Mouse (Mus musculus): ENCODE measurements around the gene Golga5. TPM values are rescaled to one million over a fixed set of nuclear protein-coding genes. Genes with fewer than 3 reads are reported as not detected.

Golga5 gene
- polyA plus RNA-seq, 1 experiment from 2014 or later = 33.2 TPM

- peak overlapping the region; percentile 74 for H3K27ac ChIP-seq (ENCODE audit: low read length)
These were observed 45.8 kb downstream of the Golga5 start for GRCm38 (mm10) chr12:102514751-102515150.

GRCm38 (mm10) chr12:102516151-102516550 is 47.2 kb downstream of the Golga5 start:
- no peaks in the 10 kb centered on the region for H3K36me3 ChIP-seq (ENCODE audit: control insufficient read depth, insufficient read depth)
- ATAC-seq = no peak
- WGBS = 88% methylated on average over 4 of the region's 4 CpGs
- H3K4me3 ChIP-seq (replicated peaks; ENCODE audit: low read length) = no peak overlapping the region
- H3K9me3 ChIP-seq (ENCODE audit: control insufficient read depth, low read length) = no peaks in the 10 kb centered on the region
- H3K9ac ChIP-seq (replicated peaks; ENCODE audit: low read depth, low read length) = no peak overlapping the region
- H3K4me1 ChIP-seq (replicated peaks; ENCODE audit: control insufficient read depth, insufficient read depth, low read length) = peaks cover 12% of the 10 kb centered on the region
- no peak overlapping the region for H3K4me2 ChIP-seq (ENCODE audit: low read length)
- H3K27me3 ChIP-seq (replicated peaks; ENCODE audit: control insufficient read depth, insufficient read depth, low read length) = no peaks in the 10 kb centered on the region
- H3K27ac ChIP-seq (ENCODE audit: low read length) = no peak overlapping the region

More at GRCm38 (mm10) chr12:102514751-102515150, 45.8 kb downstream of the Golga5 start:
- Histone ChIP-seq H3K4me3 (replicated peaks; ENCODE audit: low read length) (no peak overlapping the region), H3K4me2 (ENCODE audit: low read length) (no peak overlapping the region), H3K4me1 (replicated peaks; ENCODE audit: control insufficient read depth, insufficient read depth, low read length) (peaks cover 19% of the 10 kb centered on the region), H3K36me3 (ENCODE audit: control insufficient read depth, insufficient read depth) (no peaks in the 10 kb centered on the region), H3K9me3 (ENCODE audit: control insufficient read depth, low read length) (no peaks in the 10 kb centered on the region), H3K9ac (replicated peaks; ENCODE audit: low read depth, low read length) (no peak overlapping the region), H3K27me3 (replicated peaks; ENCODE audit: control insufficient read depth, insufficient read depth, low read length) (no peaks in the 10 kb centered on the region)
- 63% methylated on average over 6 of the region's 6 CpGs for WGBS
- ATAC-seq = 0 out of 2 replicates have a peak, but pooled peaks have one; percentile 25

GRCm38 (mm10) chr12:102517647-102518046 is 48.7 kb downstream of the Golga5 start:
- Histone ChIP-seq H3K9ac (replicated peaks; ENCODE audit: low read depth, low read length) (no peak overlapping the region), H3K9me3 (ENCODE audit: control insufficient read depth, low read length) (no peaks in the 10 kb centered on the region), H3K4me2 (ENCODE audit: low read length) (no peak overlapping the region), H3K27ac (ENCODE audit: low read length) (no peak overlapping the region), H3K4me1 (replicated peaks; ENCODE audit: control insufficient read depth, insufficient read depth, low read length) (peaks cover 12% of the 10 kb centered on the region), H3K4me3 (replicated peaks; ENCODE audit: low read length) (no peak overlapping the region), H3K36me3 (ENCODE audit: control insufficient read depth, insufficient read depth) (no peaks in the 10 kb centered on the region), H3K27me3 (replicated peaks; ENCODE audit: control insufficient read depth, insufficient read depth, low read length) (no peaks in the 10 kb centered on the region)
- ATAC-seq = no peak
- WGBS = 60% methylated on average over 13 of the region's 13 CpGs

GRCm38 (mm10) chr12:102519929-102520720 is 51.2 kb downstream of the Golga5 start:
- Histone ChIP-seq H3K36me3 (ENCODE audit: control insufficient read depth, insufficient read depth) (no peaks in the 10 kb centered on the region), H3K27me3 (replicated peaks; ENCODE audit: control insufficient read depth, insufficient read depth, low read length) (no peaks in the 10 kb centered on the region), H3K9me3 (ENCODE audit: control insufficient read depth, low read length) (no peaks in the 10 kb centered on the region), H3K4me2 (ENCODE audit: low read length) (no peak overlapping the region), H3K27ac (ENCODE audit: low read length) (no peak overlapping the region), H3K4me3 (replicated peaks; ENCODE audit: low read length) (no peak overlapping the region), H3K9ac (replicated peaks; ENCODE audit: low read depth, low read length) (no peak overlapping the region), H3K4me1 (replicated peaks; ENCODE audit: control insufficient read depth, insufficient read depth, low read length) (peaks cover 5% of the 10 kb centered on the region)
- 85% methylated on average over 12 of the region's 12 CpGs for WGBS
- no peak for ATAC-seq

- ATAC-seq = peak; percentile 67
These were observed 52.9 kb downstream of the Golga5 start for GRCm38 (mm10) chr12:102521777-102522319.

GRCm38 (mm10) chr12:102524216-102524615 is 55.3 kb downstream of the Golga5 start:
- peaks cover 5% of the 10 kb centered on the region for H3K4me1 ChIP-seq (replicated peaks; ENCODE audit: control insufficient read depth, insufficient read depth, low read length)
- H3K36me3 ChIP-seq (ENCODE audit: control insufficient read depth, insufficient read depth) = no peaks in the 10 kb centered on the region
- no peak overlapping the region for H3K4me2 ChIP-seq (ENCODE audit: low read length)
- no peaks in the 10 kb centered on the region for H3K9me3 ChIP-seq (ENCODE audit: control insufficient read depth, low read length)
- no peak overlapping the region for H3K4me3 ChIP-seq (replicated peaks; ENCODE audit: low read length)
- no peaks in the 10 kb centered on the region for H3K27me3 ChIP-seq (replicated peaks; ENCODE audit: control insufficient read depth, insufficient read depth, low read length)
- H3K27ac ChIP-seq (ENCODE audit: low read length) = no peak overlapping the region
- no peak overlapping the region for H3K9ac ChIP-seq (replicated peaks; ENCODE audit: low read depth, low read length)
- ATAC-seq = no peak
- 62% methylated on average over 3 of the region's 3 CpGs for WGBS

More at GRCm38 (mm10) chr12:102521777-102522319, 52.9 kb downstream of the Golga5 start:
- Histone ChIP-seq H3K4me1 (replicated peaks; ENCODE audit: control insufficient read depth, insufficient read depth, low read length) (peaks cover 5% of the 10 kb centered on the region), H3K36me3 (ENCODE audit: control insufficient read depth, insufficient read depth) (no peaks in the 10 kb centered on the region), H3K9me3 (ENCODE audit: control insufficient read depth, low read length) (no peaks in the 10 kb centered on the region), H3K27ac (ENCODE audit: low read length) (no peak overlapping the region), H3K4me3 (replicated peaks; ENCODE audit: low read length) (no peak overlapping the region), H3K9ac (replicated peaks; ENCODE audit: low read depth, low read length) (no peak overlapping the region), H3K4me2 (ENCODE audit: low read length) (no peak overlapping the region), H3K27me3 (replicated peaks; ENCODE audit: control insufficient read depth, insufficient read depth, low read length) (no peaks in the 10 kb centered on the region)
- WGBS = 16% methylated on average over 13 of the region's 13 CpGs

GRCm38 (mm10) chr12:102524760-102525159 is 55.8 kb downstream of the Golga5 start:
- Histone ChIP-seq H3K36me3 (ENCODE audit: control insufficient read depth, insufficient read depth) (no peaks in the 10 kb centered on the region), H3K9ac (replicated peaks; ENCODE audit: low read depth, low read length) (no peak overlapping the region), H3K4me3 (replicated peaks; ENCODE audit: low read length) (no peak overlapping the region), H3K9me3 (ENCODE audit: control insufficient read depth, low read length) (no peaks in the 10 kb centered on the region), H3K27me3 (replicated peaks; ENCODE audit: control insufficient read depth, insufficient read depth, low read length) (no peaks in the 10 kb centered on the region), H3K4me2 (ENCODE audit: low read length) (no peak overlapping the region), H3K27ac (ENCODE audit: low read length) (no peak overlapping the region), H3K4me1 (replicated peaks; ENCODE audit: control insufficient read depth, insufficient read depth, low read length) (peaks cover 5% of the 10 kb centered on the region)
- ATAC-seq = peak; percentile 50
- 25% methylated on average over 6 of the region's 6 CpGs for WGBS

- no peaks in the 10 kb centered on the region for H3K36me3 ChIP-seq (ENCODE audit: control insufficient read depth, insufficient read depth)
- H3K27ac ChIP-seq (ENCODE audit: low read length) = no peak overlapping the region
- H3K9me3 ChIP-seq (ENCODE audit: control insufficient read depth, low read length) = no peaks in the 10 kb centered on the region
- H3K4me3 ChIP-seq (replicated peaks; ENCODE audit: low read length) = no peak overlapping the region
- H3K4me2 ChIP-seq (ENCODE audit: low read length) = no peak overlapping the region
- ATAC-seq = no peak
- H3K4me1 ChIP-seq (replicated peaks; ENCODE audit: control insufficient read depth, insufficient read depth, low read length) = no peaks in the 10 kb centered on the region
- no peaks in the 10 kb centered on the region for H3K27me3 ChIP-seq (replicated peaks; ENCODE audit: control insufficient read depth, insufficient read depth, low read length)
- 69% methylated on average over 5 of the region's 5 CpGs for WGBS
- no peak overlapping the region for H3K9ac ChIP-seq (replicated peaks; ENCODE audit: low read depth, low read length)
These were observed 59.1 kb downstream of the Golga5 start for GRCm38 (mm10) chr12:102527989-102528388.

- no peaks in the 10 kb centered on the region for H3K27me3 ChIP-seq (replicated peaks; ENCODE audit: control insufficient read depth, insufficient read depth, low read length)
- H3K36me3 ChIP-seq (ENCODE audit: control insufficient read depth, insufficient read depth) = no peaks in the 10 kb centered on the region
- no peak overlapping the region for H3K4me2 ChIP-seq (ENCODE audit: low read length)
- ATAC-seq = no peak
- H3K4me1 ChIP-seq (replicated peaks; ENCODE audit: control insufficient read depth, insufficient read depth, low read length) = no peaks in the 10 kb centered on the region
- 30% methylated on average over 1 of the region's 1 CpGs for WGBS
- H3K4me3 ChIP-seq (replicated peaks; ENCODE audit: low read length) = no peak overlapping the region
- no peak overlapping the region for H3K27ac ChIP-seq (ENCODE audit: low read length)
- no peak overlapping the region for H3K9ac ChIP-seq (replicated peaks; ENCODE audit: low read depth, low read length)
- no peaks in the 10 kb centered on the region for H3K9me3 ChIP-seq (ENCODE audit: control insufficient read depth, low read length)
These were observed 66.9 kb downstream of the Golga5 start for GRCm38 (mm10) chr12:102535796-102536195.

Measured in forebrain, embryonic 16.5 days (tissue).